Mouse (Mus musculus): ENCODE results near the gene Pld1.

Gene Pld1

GRCm38 (mm10) chr3:28047599-28047998 lies 109.1 kb downstream of the Pld1 start:
- WGBS: 88% methylated on average over 5 of the region's 5 CpGs

DNA sequence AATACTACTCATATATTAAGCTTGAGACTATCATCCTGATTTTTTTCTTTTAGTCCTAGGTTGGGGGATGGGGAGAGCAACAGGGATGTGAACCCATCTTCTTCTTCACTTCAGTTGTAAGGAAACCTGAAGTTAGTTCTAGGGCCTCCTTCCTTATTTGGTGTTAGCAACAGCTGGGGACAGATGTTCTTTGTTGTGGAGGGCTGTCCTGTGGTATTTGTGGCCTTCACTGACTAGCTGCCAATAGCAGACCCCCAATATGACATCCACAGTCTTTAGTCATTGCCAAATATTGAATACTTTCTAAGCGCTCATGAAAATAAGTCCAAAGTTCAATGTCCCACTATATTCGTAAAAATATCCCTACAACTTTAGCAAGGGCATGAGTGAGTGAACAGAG lies 111.0 kb downstream of the Pld1 start:
- WGBS: 93% methylated on average over 2 of the region's 2 CpGs

- 88% methylated on average over 4 of the region's 4 CpGs for WGBS
Measured at GRCm38 (mm10) chr3:28053076-28053475, 114.6 kb downstream of the Pld1 start.

GRCm38 (mm10) chr3:28060713-28061112 lies 122.2 kb downstream of the Pld1 start:
- 88% methylated on average over 4 of the region's 4 CpGs for WGBS

DNA sequence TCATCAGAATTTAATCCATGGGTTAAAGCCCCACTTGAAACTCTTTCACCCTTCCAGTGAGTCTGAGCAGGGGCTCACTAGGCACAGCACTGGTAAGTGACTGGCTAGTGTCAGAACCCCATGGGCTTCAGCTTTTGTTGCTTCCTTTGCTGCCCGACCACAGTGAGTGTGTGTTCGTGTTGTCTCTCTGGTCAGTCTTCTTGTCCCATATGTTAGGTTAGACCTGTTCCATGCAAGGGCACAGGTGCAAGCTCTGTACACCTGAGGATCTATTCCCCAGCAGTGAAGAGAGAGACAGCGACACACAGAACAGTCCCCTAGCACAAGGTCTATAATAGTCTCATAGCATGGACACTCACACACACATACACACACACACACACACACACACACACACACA lies 140.7 kb downstream of the Pld1 start:
- WGBS: 85% methylated on average over 3 of the region's 3 CpGs

GRCm38 (mm10) chr3:28080116-28080515 lies 141.6 kb downstream of the Pld1 start:
- 73% methylated on average over 1 of the region's 1 CpGs for WGBS

GRCm38 (mm10) chr3:28081012-28081411 lies 142.5 kb downstream of the Pld1 start:
- WGBS: 63% methylated on average over 6 of the region's 6 CpGs

GRCm38 (mm10) chr3:28083218-28083617 lies 144.7 kb downstream of the Pld1 start:
- WGBS: 80% methylated on average over 3 of the region's 3 CpGs

GRCm38 (mm10) chr3:28084281-28084680 lies 145.8 kb downstream of the Pld1 start:
- WGBS: 70% methylated on average over 2 of the region's 2 CpGs

- WGBS: 80% methylated on average over 1 of the region's 1 CpGs
Measured at GRCm38 (mm10) chr3:28091296-28091695, 152.8 kb downstream of the Pld1 start.

- WGBS: 90% methylated on average over 2 of the region's 2 CpGs
Measured at GRCm38 (mm10) chr3:28091741-28092140, 153.2 kb downstream of the Pld1 start.

DNA sequence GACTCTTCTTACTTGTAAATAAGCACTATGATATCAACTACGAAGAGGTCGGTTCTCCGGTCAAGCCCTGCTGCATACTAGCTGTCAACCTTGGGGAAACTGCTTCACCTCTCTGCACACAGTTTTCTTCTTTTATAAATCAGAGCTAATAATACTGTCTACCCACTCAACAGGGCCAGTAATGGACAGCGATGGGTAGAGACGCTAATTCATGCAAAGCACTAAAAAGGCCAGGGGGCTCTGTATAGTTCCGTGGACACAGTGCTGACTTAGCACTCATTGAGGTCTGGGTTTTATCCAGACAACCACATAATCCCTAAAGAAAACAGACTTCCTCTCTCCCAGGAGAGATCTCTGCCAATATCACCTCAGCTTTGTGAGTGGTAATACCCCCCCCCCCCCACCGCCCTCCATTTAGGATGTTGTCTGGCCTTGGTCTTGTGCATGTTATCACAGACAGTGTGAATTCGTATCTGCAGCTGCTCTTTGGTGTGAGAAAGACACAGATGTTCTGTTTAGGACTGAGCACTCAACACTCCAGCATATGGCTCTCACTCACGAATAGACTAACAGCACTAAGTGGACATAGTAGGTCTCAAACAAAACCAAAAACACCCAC lies 155.3 kb downstream of the Pld1 start:
- 83% methylated on average over 9 of the region's 9 CpGs for WGBS

- 98% methylated on average over 9 of the region's 9 CpGs for WGBS
Measured at GRCm38 (mm10) chr3:28095451-28095850, 157.0 kb downstream of the Pld1 start.

GRCm38 (mm10) chr3:28099175-28099574 lies 160.7 kb downstream of the Pld1 start:
- WGBS: 86% methylated on average over 9 of the region's 9 CpGs

DNA sequence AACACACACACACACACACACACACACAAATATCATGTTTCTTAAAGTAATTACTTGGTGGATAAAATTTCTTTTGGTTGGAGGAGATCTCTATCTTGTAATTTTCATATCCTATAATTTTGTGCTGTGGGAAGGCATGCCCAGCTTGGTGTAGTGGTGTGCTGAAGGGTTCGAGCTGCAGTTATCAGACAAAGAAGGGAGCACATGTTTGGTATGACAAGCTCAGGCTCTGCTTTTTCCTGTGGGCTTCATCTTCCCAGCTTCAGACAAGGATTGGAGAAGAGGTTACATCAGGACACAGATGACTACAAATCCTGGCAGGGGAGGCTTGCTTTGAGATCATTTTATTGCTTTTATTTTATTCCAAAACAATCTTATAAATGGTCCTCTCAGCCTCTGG lies 166.5 kb downstream of the Pld1 start:
- WGBS: 60% methylated on average over 1 of the region's 1 CpGs

GRCm38 (mm10) chr3:28107446-28108004 lies 169.0 kb downstream of the Pld1 start:
- WGBS: 44% methylated on average over 6 of the region's 6 CpGs

- 80% methylated on average over 5 of the region's 5 CpGs for WGBS
Measured at GRCm38 (mm10) chr3:28111516-28111915, 173.0 kb downstream of the Pld1 start.

DNA sequence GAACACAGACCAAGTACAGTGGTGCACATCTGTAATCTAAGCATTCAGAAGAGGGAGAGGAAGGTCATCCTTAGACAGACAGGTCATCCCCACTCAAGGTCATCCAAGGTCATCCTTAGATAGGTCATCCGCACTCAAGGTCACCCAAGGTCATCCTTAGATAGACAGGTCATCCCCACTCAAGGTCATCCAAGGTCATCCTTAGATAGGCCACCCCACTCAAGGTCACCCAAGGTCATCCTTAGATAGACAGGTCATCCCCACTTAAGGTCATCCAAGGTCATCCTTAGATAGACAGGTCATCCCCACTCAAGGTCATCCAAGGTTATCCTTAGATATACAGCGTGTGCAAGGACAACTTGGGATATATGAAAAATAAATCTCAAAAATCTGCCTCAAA lies 175.4 kb downstream of the Pld1 start:
- 98% methylated on average over 2 of the region's 2 CpGs for WGBS

GRCm38 (mm10) chr3:28141716-28142115 lies 203.2 kb downstream of the Pld1 start:
- 69% methylated on average over 5 of the region's 5 CpGs for WGBS

DNA sequence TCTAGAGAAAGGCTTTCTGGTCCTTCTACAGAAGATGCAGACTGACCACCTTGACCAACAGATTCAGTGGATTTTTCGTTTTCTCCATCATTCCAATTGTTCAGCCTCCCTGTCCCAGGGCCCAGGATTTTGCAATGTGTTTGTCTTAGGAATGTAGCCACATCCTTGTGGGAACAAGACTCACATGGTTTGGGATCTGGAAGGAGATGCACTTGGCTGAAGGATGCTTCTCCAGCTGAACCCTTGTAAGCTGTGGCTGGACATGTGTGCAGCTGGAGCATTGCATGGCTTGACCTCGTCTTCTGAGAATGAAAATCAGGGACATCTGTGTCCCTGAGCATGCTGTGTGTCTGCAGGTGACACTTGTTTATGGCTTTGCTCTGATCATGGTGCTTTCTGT lies 203.6 kb downstream of the Pld1 start:
- WGBS: 86% methylated on average over 2 of the region's 2 CpGs

DNA sequence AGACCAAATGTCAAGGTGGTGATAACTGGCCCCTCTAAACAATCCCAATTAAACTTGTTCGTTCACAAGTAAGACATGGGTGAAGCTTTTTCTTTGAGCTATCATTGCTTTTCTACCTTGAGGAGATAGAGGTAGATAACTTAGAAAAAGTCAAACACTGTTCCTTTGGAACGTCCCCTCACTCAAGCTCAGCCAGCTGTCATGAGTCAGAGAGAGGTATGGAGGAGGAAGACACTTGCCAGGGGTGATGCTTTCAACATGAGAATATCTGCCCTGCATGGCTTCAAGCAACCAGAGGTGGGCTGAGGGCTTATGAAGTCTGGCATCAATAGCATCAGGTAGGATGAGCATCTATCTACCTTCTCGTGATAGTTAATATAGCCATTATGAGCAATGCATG lies 207.0 kb downstream of the Pld1 start:
- WGBS: 82% methylated on average over 3 of the region's 3 CpGs

DNA sequence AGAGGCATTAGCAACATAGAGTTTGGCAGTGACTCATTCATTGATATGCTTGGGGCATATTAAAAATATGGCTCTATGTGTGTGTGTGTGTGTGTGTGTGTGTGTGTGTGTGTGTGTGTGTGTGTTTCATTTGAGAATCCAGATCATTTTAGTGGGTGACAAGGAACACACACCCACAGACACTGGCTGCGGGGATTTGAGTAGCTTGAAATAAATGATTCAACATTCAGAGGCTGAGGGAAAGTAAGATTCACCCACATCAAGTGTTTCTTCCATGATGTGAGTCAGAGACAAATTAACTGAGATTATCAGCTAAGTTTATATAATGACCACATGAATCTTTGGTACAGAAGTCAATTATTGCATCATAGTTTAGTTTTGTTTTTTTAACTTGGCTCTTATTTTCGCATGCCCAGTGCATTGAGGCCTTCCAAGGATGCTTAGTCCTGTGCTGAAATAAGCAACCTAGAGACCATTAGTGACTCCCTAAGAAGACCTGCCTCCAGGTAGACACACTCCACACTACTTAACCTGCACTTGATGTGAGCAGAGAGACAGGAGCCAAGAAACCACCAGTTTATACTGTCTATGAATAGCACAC lies 211.3 kb downstream of the Pld1 start:
- WGBS: 69% methylated on average over 2 of the region's 2 CpGs

DNA sequence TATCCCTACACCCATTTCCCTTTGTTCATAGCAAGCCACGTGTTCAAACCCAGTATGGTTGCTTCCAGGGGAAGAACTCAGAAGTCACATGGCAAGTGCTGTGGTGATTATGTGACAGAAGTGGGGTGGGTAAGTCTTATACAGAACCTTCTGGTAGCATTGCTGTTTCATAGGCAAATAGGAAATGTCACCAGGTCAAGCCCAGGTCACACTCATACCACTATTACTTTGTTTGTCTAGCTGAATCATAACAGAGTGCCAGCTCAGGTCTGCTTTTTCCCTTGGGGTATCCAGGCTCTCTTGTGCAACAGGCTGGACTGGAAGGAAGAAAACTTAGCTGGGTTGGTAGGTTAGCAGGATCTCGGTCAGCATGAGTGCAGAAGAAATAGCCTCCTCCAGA lies 219.5 kb downstream of the Pld1 start:
- WGBS: 84% methylated on average over 2 of the region's 2 CpGs

GRCm38 (mm10) chr3:28158916-28159315 lies 220.4 kb downstream of the Pld1 start:
- WGBS: 96% methylated on average over 3 of the region's 3 CpGs
